Mouse (Mus musculus) neural tube, embryonic 13.5 days (tissue): ENCODE results near the gene Fgf5. TPM values are rescaled to one million over a fixed set of nuclear protein-coding genes. Genes with fewer than 3 reads are reported as not detected.
A peak's percentile ranks its signal among the peaks of the same experiment; 100 is the strongest.

Experiments used
- ATAC-seq: fragments of 200-750 bp; cut with Nextera tagmentation; 2 replicates; pipeline ENCODE4 v1.8.0; 2017; ENCODE audit warnings: low read depth, mild to moderate bottlenecking, moderate TSS enrichment, moderate library complexity
- H3K27ac ChIP-seq: fragments of 300-500 bp; sonication (generic); replicated peaks from 2 replicates; pipeline ENCODE4 v1.5.1; 2015; ENCODE audit warnings: moderate library complexity, mild to moderate bottlenecking, inconsistent platforms
- H3K27me3 ChIP-seq: fragments of 300-500 bp; sonication (generic); 2 replicates; pipeline ENCODE4 v1.6.1; 2015; ENCODE audit warnings: mild to moderate bottlenecking, inconsistent platforms
- H3K36me3 ChIP-seq: fragments of 300-500 bp; sonication (generic); 2 replicates; pipeline ENCODE4 v1.6.1; 2015; ENCODE audit warnings: mild to moderate bottlenecking, inconsistent platforms
- H3K4me1 ChIP-seq: fragments of 300-500 bp; sonication (generic); replicated peaks from 2 replicates; pipeline ENCODE4 v1.6.1; 2015; ENCODE audit warnings: inconsistent platforms
- H3K4me2 ChIP-seq: fragments of 300-500 bp; sonication (generic); 2 replicates; pipeline ENCODE4 v1.6.1; 2015; ENCODE audit warnings: inconsistent platforms, mild to moderate bottlenecking, moderate library complexity
- H3K4me3 ChIP-seq: fragments of 300-500 bp; sonication (generic); 2 replicates; pipeline ENCODE4 v1.5.1; 2015; ENCODE audit warnings: mild to moderate bottlenecking, inconsistent platforms
- H3K9ac ChIP-seq: fragments of 300-500 bp; sonication (generic); 2 replicates; pipeline ENCODE4 v1.6.1; 2015; ENCODE audit warnings: moderate library complexity, mild to moderate bottlenecking, inconsistent platforms
- H3K9me3 ChIP-seq: fragments of 300-500 bp; sonication (generic); 2 replicates; pipeline ENCODE4 v1.6.1; 2016; ENCODE audit warnings: inconsistent platforms
- WGBS: fragments of 180-500 bp; shearing (Covaris S2); methylation state at CpG from one replicate; pipeline ENCODE4 v1.1.7; 2015; 5-methylcytosine and 5-hydroxymethylcytosine counted together
- polyA plus RNA-seq: library from polyadenylated mRNA; unstranded; fragments of >200 nt; fragmentation: Nextera tagmentation; extraction: Ambion mirVana; gene quantifications from 2 replicates; pipeline ENCODE4 v1.2.1, GENCODE M21; 2015

Gene Fgf5
- 1.3 and 2.2 TPM in 2 replicates for polyA plus RNA-seq

DNA sequence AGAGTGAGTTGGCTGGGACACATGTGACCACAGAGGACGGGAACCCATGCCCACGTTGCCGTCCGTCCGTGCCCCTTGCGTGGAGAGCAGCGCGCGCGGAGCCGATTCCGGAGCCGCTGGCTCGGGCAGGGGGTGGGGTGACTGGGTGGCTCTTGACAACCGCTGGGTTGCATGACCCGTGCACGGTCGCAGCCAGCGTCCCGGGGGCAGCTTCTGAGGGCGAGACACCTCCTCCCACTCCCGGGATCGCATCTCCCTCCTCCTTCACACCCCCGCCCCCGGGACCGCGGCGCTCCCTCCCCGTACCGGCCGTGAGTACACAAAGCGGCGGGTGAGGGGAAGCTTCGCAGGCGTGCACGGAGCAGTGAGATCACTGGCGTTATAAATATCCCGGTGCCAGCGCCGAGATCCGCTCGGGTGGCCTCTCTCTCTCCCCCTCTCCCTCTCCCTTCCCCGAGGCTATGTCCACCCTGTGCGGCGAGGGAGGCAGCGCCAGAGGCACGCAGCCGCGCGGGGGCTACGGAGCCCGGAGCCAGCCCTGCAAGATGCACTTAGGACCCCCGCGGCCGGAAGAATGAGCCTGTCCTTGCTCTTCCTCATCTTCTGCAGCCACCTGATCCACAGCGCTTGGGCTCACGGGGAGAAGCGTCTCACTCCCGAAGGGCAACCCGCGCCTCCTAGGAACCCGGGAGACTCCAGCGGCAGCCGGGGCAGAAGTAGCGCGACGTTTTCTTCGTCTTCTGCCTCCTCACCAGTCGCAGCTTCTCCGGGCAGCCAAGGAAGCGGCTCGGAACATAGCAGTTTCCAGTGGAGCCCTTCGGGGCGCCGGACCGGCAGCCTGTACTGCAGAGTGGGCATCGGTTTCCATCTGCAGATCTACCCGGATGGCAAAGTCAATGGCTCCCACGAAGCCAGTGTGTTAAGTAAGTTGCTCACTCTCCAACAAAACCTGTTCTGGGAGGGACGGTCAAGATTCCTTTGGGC, at the start of gene Fgf5:
Fgf5 (plus strand) TSS at position 347 of the 984 bp plus-strand sequence.
- WGBS = under 1% methylated on average over 80 of the region's 80 CpGs

DNA sequence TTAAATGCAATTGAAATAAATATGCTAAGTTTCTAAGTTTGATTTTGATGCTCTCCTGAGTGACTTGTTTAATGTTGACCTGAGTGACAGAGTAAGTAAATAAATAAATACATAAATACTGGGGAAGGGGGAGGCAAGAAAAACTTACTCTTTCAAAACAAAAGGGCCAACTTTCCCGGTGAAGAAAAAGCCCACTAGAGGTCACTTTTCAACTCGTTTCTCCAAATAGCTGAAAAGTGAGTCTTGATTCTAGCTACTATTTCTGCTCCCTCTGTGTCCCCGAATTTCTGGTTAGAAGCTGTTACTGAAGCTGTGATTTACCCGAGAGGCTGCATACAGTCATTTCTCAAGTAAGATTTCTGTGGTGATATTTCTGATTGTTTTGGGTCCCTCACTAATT, 41.5 kb upstream of the Fgf5 start:
- 71% methylated on average over 4 of the region's 4 CpGs for WGBS

More for the DNA sequence above, at the start of gene Fgf5:
- Histone ChIP-seq H3K27ac (no peak within 1 kb of the TSS), H3K9ac (peak within 1 kb of the TSS; percentile 82), H3K27me3 (peaks cover 72% of the 10 kb centered on the region), H3K4me1 (peaks cover 19% of the 10 kb centered on the region), H3K36me3 (no peaks in the 10 kb centered on the region), H3K4me2 (peak within 1 kb of the TSS; percentile 99), H3K9me3 (no peaks in the 10 kb centered on the region), H3K4me3 (peak within 1 kb of the TSS; percentile 67)
- peak; percentile 87 for ATAC-seq

DNA sequence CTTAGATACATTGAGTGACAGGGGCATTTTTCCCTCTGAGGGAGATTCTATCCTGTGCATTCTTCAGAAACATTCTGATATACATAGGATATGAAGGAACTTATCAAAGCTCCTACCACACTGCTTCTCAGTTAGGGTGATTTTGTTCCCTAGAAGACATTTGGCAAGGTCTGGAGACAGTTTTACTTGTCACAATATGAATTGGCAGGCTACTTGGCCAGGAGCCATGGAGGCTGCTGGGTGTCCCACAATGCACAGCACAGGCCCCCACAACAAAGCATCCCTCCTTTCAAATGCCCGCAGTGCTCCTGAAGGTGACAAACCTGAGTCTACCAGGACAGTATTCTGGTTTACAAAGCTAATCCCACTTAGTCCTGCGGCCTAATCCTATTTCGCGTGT, 32.0 kb upstream of the Fgf5 start:
- ATAC-seq = no peak
- H3K27ac ChIP-seq = no peak overlapping the region
- no peaks in the 10 kb centered on the region for H3K4me1 ChIP-seq
- no peaks in the 10 kb centered on the region for H3K36me3 ChIP-seq
- WGBS = 79% methylated on average over 4 of the region's 4 CpGs
- H3K9me3 ChIP-seq = no peaks in the 10 kb centered on the region
- H3K9ac ChIP-seq = no peak overlapping the region
- no peak overlapping the region for H3K4me2 ChIP-seq
- H3K27me3 ChIP-seq = no peaks in the 10 kb centered on the region
- no peak overlapping the region for H3K4me3 ChIP-seq

More for the DNA sequence above, 41.5 kb upstream of the Fgf5 start:
- Histone ChIP-seq H3K9ac (no peak overlapping the region), H3K4me2 (no peak overlapping the region), H3K4me3 (no peak overlapping the region), H3K27ac (no peak overlapping the region), H3K36me3 (no peaks in the 10 kb centered on the region), H3K9me3 (no peaks in the 10 kb centered on the region), H3K4me1 (no peaks in the 10 kb centered on the region), H3K27me3 (no peaks in the 10 kb centered on the region)
- no peak for ATAC-seq

DNA sequence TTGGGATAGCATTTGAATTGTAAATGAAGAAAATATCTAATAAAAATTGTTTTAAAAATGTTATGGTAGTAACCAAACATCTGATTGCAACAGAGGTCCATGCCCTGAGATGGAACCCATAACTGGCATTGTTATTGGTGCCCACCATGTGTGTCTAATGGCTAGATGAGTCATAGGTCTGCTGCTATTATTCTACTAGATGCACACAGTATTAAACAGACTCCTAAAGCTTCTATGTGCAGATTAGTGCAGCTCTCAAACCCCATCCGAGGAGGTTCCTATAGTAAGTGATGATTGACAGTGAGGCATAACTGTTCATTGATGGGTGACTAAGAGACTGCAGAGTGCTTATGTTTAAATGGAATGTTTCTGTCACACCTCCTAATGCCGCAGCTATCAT, 27.3 kb upstream of the Fgf5 start:
- Histone ChIP-seq H3K4me1 (no peaks in the 10 kb centered on the region), H3K4me2 (no peak overlapping the region), H3K36me3 (no peaks in the 10 kb centered on the region), H3K4me3 (no peak overlapping the region), H3K27ac (no peak overlapping the region), H3K9me3 (no peaks in the 10 kb centered on the region), H3K9ac (no peak overlapping the region), H3K27me3 (no peaks in the 10 kb centered on the region; the same call in 1 of the 2 replicates)
- 89% methylated on average over 2 of the region's 2 CpGs for WGBS
- no peak for ATAC-seq

DNA sequence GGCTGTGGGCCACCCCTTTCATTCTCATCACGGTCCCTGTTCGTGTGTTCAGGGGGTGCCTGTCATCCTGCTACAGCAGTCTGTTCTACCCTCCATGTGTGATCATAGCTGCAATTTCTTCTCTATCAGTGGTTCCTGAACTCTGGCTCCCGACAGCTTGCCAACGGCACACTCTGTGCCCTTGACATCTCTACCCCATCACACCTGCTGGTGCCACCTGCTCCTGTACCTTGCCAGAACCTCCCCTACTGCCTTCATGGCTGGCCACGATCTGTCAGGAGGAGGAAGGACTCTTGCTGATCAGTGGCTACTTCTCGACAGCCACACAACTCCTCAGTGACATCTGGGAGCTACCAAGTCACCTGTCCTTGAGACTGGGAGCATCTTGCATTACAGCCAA, 24.5 kb upstream of the Fgf5 start:
- no peak for ATAC-seq
- Histone ChIP-seq H3K36me3 (no peaks in the 10 kb centered on the region), H3K4me2 (no peak overlapping the region), H3K4me3 (no peak overlapping the region), H3K27me3 (no peaks in the 10 kb centered on the region; the same call in 1 of the 2 replicates), H3K4me1 (no peaks in the 10 kb centered on the region), H3K9ac (no peak overlapping the region), H3K27ac (no peak overlapping the region), H3K9me3 (no peaks in the 10 kb centered on the region)
- WGBS = 80% methylated on average over 6 of the region's 6 CpGs

DNA sequence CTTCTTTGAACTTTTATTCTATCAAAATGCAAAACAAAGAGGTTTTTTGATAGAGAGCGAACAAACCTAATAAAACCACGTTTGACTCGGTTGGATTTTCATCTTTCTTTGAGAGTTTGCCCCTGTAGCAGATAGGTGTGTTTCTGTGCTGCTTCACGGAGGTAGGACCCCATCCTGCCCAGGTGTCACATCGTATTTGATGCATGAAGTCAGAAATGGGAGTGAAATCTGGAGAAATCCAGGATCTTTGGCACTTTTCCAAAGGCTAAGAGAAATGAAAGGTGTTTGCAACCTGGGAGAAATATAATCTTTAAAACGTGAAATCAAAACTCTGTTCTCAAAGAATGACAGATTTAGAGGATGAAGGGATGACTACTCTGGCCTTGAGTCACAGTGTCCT, 15.5 kb upstream of the Fgf5 start:
- Histone ChIP-seq H3K27me3 (no peaks in the 10 kb centered on the region), H3K36me3 (no peaks in the 10 kb centered on the region), H3K9ac (no peak overlapping the region), H3K9me3 (no peaks in the 10 kb centered on the region), H3K4me1 (no peaks in the 10 kb centered on the region), H3K27ac (no peak overlapping the region), H3K4me2 (no peak overlapping the region), H3K4me3 (no peak overlapping the region)
- 85% methylated on average over 6 of the region's 6 CpGs for WGBS
- no peak for ATAC-seq

DNA sequence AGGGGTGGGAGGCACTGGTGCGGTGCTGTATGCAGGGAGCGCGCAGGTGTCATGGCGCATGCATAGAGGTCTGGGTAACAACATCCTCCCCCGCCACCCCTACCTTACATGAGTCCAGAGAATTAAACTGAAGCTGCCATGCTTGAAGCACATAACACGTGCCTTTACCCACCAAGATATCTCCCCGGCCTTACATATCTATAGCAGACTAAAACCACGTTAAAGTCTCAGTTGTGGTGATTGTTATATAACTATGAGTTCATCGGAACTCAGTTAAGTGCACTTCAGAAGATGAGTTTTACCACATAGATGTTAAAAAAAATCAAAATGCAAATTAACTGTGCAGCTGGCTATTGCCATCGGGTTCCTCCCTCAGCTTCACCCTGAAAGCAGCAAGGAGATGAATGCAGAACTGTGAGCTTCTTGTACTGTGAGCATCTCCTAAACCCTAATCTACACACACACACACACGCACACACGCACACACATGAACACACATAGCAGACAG, 12.6 kb upstream of the Fgf5 start:
- Histone ChIP-seq H3K9ac (no peak overlapping the region), H3K4me2 (no peak overlapping the region), H3K27ac (no peak overlapping the region), H3K36me3 (no peaks in the 10 kb centered on the region), H3K4me3 (no peak overlapping the region), H3K4me1 (no peaks in the 10 kb centered on the region), H3K27me3 (no peaks in the 10 kb centered on the region), H3K9me3 (no peaks in the 10 kb centered on the region)
- 95% methylated on average over 12 of the region's 12 CpGs for WGBS
- ATAC-seq = no peak

DNA sequence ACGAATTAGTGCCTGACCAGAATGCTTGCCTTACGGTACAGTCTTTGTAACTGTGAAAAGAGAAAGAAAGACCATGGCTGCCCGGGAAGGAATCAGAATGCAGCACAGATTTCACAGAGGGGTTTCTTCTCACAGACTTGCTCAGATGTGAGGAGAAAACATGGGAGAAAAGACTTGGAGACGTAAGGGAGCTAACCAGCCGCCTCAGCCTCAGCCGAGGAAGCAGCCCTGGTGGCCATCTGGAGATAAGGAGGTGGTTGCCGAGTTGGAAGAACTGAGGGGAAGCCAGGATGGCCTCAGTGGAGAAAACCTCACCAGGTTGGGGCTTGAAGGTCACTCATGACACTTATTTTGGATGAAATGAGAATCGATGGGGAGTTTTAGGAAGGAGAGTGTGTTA, 8.7 kb upstream of the Fgf5 start:
- H3K9ac ChIP-seq = no peak overlapping the region
- no peak overlapping the region for H3K27ac ChIP-seq
- no peak overlapping the region for H3K4me3 ChIP-seq
- WGBS = 70% methylated on average over 8 of the region's 8 CpGs
- H3K4me2 ChIP-seq = no peak overlapping the region
- H3K9me3 ChIP-seq = no peaks in the 10 kb centered on the region
- no peak for ATAC-seq
- no peaks in the 10 kb centered on the region for H3K4me1 ChIP-seq
- no peaks in the 10 kb centered on the region for H3K36me3 ChIP-seq
- H3K27me3 ChIP-seq = no peaks in the 10 kb centered on the region

DNA sequence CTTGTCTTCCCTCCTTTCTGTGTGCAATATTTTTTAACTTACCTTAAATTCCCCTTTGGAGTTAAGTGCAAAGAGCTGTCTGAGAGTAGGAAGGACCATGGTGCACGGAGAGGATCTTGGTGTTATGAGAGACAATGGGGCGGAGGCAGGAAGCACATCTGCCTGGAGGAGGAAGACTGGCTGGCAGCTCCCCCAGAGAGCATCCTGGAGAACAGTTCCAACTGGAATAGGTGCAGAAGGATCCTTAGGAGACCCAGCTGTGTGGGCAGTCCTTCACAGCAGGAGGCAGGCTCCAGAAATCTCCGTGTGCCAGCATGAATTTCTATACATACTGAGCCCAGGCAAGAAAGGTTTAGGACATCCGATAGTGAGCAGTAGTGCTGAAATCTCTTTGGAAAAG, 8.0 kb upstream of the Fgf5 start:
- Histone ChIP-seq H3K27ac (no peak overlapping the region), H3K36me3 (no peaks in the 10 kb centered on the region), H3K4me1 (no peaks in the 10 kb centered on the region), H3K4me2 (no peak overlapping the region), H3K9ac (no peak overlapping the region), H3K27me3 (peaks cover 5% of the 10 kb centered on the region), H3K9me3 (no peaks in the 10 kb centered on the region), H3K4me3 (no peak overlapping the region)
- ATAC-seq = no peak
- WGBS = 51% methylated on average over 4 of the region's 4 CpGs

DNA sequence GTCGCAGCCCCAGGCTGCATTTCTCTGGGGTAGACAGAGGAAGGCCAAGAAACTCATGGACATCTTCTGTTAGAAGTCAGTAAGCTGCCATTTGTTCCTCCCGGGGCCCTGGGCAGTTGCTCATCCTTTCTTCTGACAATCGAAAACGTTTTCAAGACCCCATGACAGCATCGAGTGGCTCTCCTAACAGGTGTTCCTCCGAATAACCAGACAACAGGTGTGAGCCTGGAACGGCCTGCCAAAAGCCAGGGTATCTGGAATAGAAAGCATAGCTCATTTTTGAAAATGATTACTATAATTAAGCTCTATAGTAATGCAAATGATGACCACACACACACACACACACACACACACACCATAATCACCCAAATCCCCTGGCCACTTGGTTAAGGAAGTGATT, 7.2 kb upstream of the Fgf5 start:
- H3K4me3 ChIP-seq = no peak overlapping the region
- WGBS = 77% methylated on average over 7 of the region's 7 CpGs

DNA sequence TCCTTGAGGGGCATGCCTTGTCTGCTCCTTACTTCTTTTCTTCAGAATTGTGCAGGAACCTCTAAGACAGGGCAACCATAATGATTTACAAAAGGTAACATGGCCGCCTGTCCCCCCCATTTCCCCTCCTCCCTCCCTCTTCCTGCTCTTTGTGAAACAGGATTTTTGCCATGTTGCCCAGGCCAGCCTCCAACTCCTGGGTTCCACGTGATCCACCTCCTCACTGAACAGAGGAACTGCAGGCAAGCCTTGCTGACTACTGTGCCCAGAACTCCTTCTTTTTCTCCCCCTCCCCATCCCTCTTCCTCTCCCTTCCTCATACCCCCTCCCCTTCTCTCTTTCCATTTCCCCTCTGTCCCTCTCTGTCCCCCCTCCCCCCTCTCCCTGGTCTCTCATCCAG, 6.5 kb upstream of the Fgf5 start:
- Histone ChIP-seq H3K36me3 (no peaks in the 10 kb centered on the region), H3K4me3 (no peak overlapping the region), H3K9ac (no peak overlapping the region), H3K27me3 (peaks cover 18% of the 10 kb centered on the region), H3K4me2 (no peak overlapping the region), H3K4me1 (no peaks in the 10 kb centered on the region), H3K27ac (no peak overlapping the region), H3K9me3 (no peaks in the 10 kb centered on the region)
- whole genome bisulfite sequencing = 67% methylated on average over 2 of the region's 2 CpGs
- no peak for ATAC-seq

More for the DNA sequence above, 7.2 kb upstream of the Fgf5 start:
- H3K9ac ChIP-seq = no peak overlapping the region
- no peaks in the 10 kb centered on the region for H3K36me3 ChIP-seq
- no peak overlapping the region for H3K4me2 ChIP-seq
- H3K27me3 ChIP-seq = peaks cover 11% of the 10 kb centered on the region
- H3K27ac ChIP-seq = no peak overlapping the region
- ATAC-seq = no peak
- no peaks in the 10 kb centered on the region for H3K9me3 ChIP-seq
- no peaks in the 10 kb centered on the region for H3K4me1 ChIP-seq

DNA sequence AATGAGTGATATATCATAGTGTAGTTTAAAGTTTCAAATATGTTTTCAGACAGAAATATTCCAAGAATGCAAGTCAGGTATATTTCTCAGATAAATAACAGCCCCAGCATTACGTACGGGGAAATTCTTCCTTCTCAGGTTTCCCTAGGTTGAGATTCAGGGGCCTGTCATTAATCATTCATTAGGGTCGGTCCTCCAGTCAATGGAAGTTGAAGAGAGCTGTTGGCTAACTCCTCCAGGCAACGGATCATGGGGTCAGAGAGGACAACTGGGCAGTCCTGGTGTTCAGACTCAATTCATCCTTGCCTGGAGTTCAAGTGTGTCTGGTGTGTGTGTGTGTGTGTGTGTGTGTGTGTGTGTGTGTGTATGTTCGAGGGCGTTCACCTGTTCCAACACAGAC, 837 bp upstream of the Fgf5 start:
- Histone ChIP-seq H3K4me1 (peaks cover 19% of the 10 kb centered on the region), H3K9ac (no peak overlapping the region), H3K36me3 (no peaks in the 10 kb centered on the region), H3K9me3 (no peaks in the 10 kb centered on the region), H3K4me3 (no peak overlapping the region), H3K27ac (no peak overlapping the region), H3K27me3 (peaks cover 64% of the 10 kb centered on the region), H3K4me2 (peak overlapping the region; percentile 99)
- ATAC-seq = no peak
- WGBS = 26% methylated on average over 6 of the region's 6 CpGs
